Mouse (Mus musculus): ENCODE measurements around the gene Zeb2. TPM values are rescaled to one million over a fixed set of nuclear protein-coding genes. Genes with fewer than 3 reads are reported as not detected.

Gene Zeb2
- polyA plus RNA-seq, 1 experiment = 59.0 TPM

GRCm38 (mm10) chr2:45073025-45073424 is 44.2 kb downstream of the Zeb2 start:
- Histone ChIP-seq H3K4me1 (ENCODE audit: control insufficient read depth, insufficient read depth, low read length) (peaks cover 7% of the 10 kb centered on the region), H3K4me3 (replicated peaks; ENCODE audit: extremely low read depth, low read depth, low read length) (no peak overlapping the region)
- no peak for DNase-seq
- TF ChIP-seq POLR2A (IDR thresholded peaks at IDR 0.05; ENCODE audit: borderline replicate concordance, extremely low read depth, low read depth, low read length) (no peak), CTCF (IDR thresholded peaks at IDR 0.05; ENCODE audit: insufficient read depth, low read length) (no peak)
- 78% methylated on average over 6 of the region's 6 CpGs for WGBS

GRCm38 (mm10) chr2:45071296-45071695 is 45.9 kb downstream of the Zeb2 start:
- H3K4me3 ChIP-seq (replicated peaks; ENCODE audit: extremely low read depth, low read depth, low read length) = no peak overlapping the region
- no peak for DNase-seq
- H3K4me1 ChIP-seq (ENCODE audit: control insufficient read depth, insufficient read depth, low read length) = peaks cover 7% of the 10 kb centered on the region
- 62% methylated on average over 5 of the region's 5 CpGs for WGBS
- TF ChIP-seq CTCF (IDR thresholded peaks at IDR 0.05; ENCODE audit: insufficient read depth, low read length) = no peak
- no peak for TF ChIP-seq POLR2A (IDR thresholded peaks at IDR 0.05; ENCODE audit: borderline replicate concordance, extremely low read depth, low read depth, low read length)

GRCm38 (mm10) chr2:45070612-45071276 is 46.5 kb downstream of the Zeb2 start:
- Histone ChIP-seq H3K4me1 (ENCODE audit: control insufficient read depth, insufficient read depth, low read length) (peaks cover 7% of the 10 kb centered on the region), H3K4me3 (replicated peaks; ENCODE audit: extremely low read depth, low read depth, low read length) (no peak overlapping the region)
- no peak for DNase-seq
- no peak for TF ChIP-seq POLR2A (IDR thresholded peaks at IDR 0.05; ENCODE audit: borderline replicate concordance, extremely low read depth, low read depth, low read length)
- TF ChIP-seq CTCF (IDR thresholded peaks at IDR 0.05; ENCODE audit: insufficient read depth, low read length) = no peak
- 28% methylated on average over 6 of the region's 6 CpGs for WGBS

GRCm38 (mm10) chr2:45068792-45069550 is 48.2 kb downstream of the Zeb2 start:
- 84% methylated on average over 7 of the region's 7 CpGs for WGBS
- TF ChIP-seq POLR2A (IDR thresholded peaks at IDR 0.05; ENCODE audit: borderline replicate concordance, extremely low read depth, low read depth, low read length) (no peak), CTCF (IDR thresholded peaks at IDR 0.05; ENCODE audit: insufficient read depth, low read length) (no peak)
- H3K4me1 ChIP-seq (ENCODE audit: control insufficient read depth, insufficient read depth, low read length) = peaks cover 6% of the 10 kb centered on the region
- no peak overlapping the region for H3K4me3 ChIP-seq (replicated peaks; ENCODE audit: extremely low read depth, low read depth, low read length)
- DNase-seq = no peak

GRCm38 (mm10) chr2:45067116-45067515 is 50.1 kb downstream of the Zeb2 start:
- TF ChIP-seq CTCF (IDR thresholded peaks at IDR 0.05; ENCODE audit: insufficient read depth, low read length) (no peak), POLR2A (IDR thresholded peaks at IDR 0.05; ENCODE audit: borderline replicate concordance, extremely low read depth, low read depth, low read length) (no peak)
- Histone ChIP-seq H3K4me1 (ENCODE audit: control insufficient read depth, insufficient read depth, low read length) (peaks cover 6% of the 10 kb centered on the region), H3K4me3 (replicated peaks; ENCODE audit: extremely low read depth, low read depth, low read length) (no peak overlapping the region)
- WGBS = 31% methylated on average over 5 of the region's 5 CpGs
- no peak for DNase-seq

GRCm38 (mm10) chr2:45063300-45063890 is 53.8 kb downstream of the Zeb2 start:
- 41% methylated on average over 7 of the region's 7 CpGs for WGBS
- no peak for TF ChIP-seq CTCF (IDR thresholded peaks at IDR 0.05; ENCODE audit: insufficient read depth, low read length)
- no peak for TF ChIP-seq POLR2A (IDR thresholded peaks at IDR 0.05; ENCODE audit: borderline replicate concordance, extremely low read depth, low read depth, low read length)
- DNase-seq = no peak
- no peak overlapping the region for H3K4me3 ChIP-seq (replicated peaks; ENCODE audit: extremely low read depth, low read depth, low read length)
- peaks cover 2% of the 10 kb centered on the region; the same call in 1 of the 2 replicates for H3K4me1 ChIP-seq (ENCODE audit: control insufficient read depth, insufficient read depth, low read length)

GRCm38 (mm10) chr2:45062136-45062535 is 55.1 kb downstream of the Zeb2 start:
- peaks cover 2% of the 10 kb centered on the region; the same call in 1 of the 2 replicates for H3K4me1 ChIP-seq (ENCODE audit: control insufficient read depth, insufficient read depth, low read length)
- WGBS = 55% methylated on average over 6 of the region's 6 CpGs
- no peak overlapping the region for H3K4me3 ChIP-seq (replicated peaks; ENCODE audit: extremely low read depth, low read depth, low read length)
- TF ChIP-seq POLR2A (IDR thresholded peaks at IDR 0.05; ENCODE audit: borderline replicate concordance, extremely low read depth, low read depth, low read length) (no peak), CTCF (IDR thresholded peaks at IDR 0.05; ENCODE audit: insufficient read depth, low read length) (no peak)
- no peak for DNase-seq

- no peak for DNase-seq
- TF ChIP-seq POLR2A (IDR thresholded peaks at IDR 0.05; ENCODE audit: borderline replicate concordance, extremely low read depth, low read depth, low read length) = no peak
- no peak for TF ChIP-seq CTCF (IDR thresholded peaks at IDR 0.05; ENCODE audit: insufficient read depth, low read length)
- peaks cover 5% of the 10 kb centered on the region for H3K4me1 ChIP-seq (ENCODE audit: control insufficient read depth, insufficient read depth, low read length)
- H3K4me3 ChIP-seq (replicated peaks; ENCODE audit: extremely low read depth, low read depth, low read length) = no peak overlapping the region
- 55% methylated on average over 4 of the region's 4 CpGs for WGBS
These were observed 56.4 kb downstream of the Zeb2 start for GRCm38 (mm10) chr2:45060768-45061167.

GRCm38 (mm10) chr2:45060202-45060601 is 57.0 kb downstream of the Zeb2 start:
- DNase-seq = no peak
- Histone ChIP-seq H3K4me1 (ENCODE audit: control insufficient read depth, insufficient read depth, low read length) (peaks cover 5% of the 10 kb centered on the region), H3K4me3 (replicated peaks; ENCODE audit: extremely low read depth, low read depth, low read length) (no peak overlapping the region)
- 78% methylated on average over 9 of the region's 9 CpGs for WGBS
- TF ChIP-seq POLR2A (IDR thresholded peaks at IDR 0.05; ENCODE audit: borderline replicate concordance, extremely low read depth, low read depth, low read length) = no peak
- TF ChIP-seq CTCF (IDR thresholded peaks at IDR 0.05; ENCODE audit: insufficient read depth, low read length) = no peak
